Mouse (Mus musculus) mouse trophoblast stem cell (cell line): ENCODE results near the gene Fcrl5.

ENCODE experiments used
- in situ Hi-C, 2 experiments: fragments of 300-500 bp; cut with MseI, MboI; formaldehyde crosslinking; loops; 2 replicates in 1 of 2; 3 replicates in 1 of 2; pipeline ENCODE4 v1.15.1; 2025

The Fcrl5 gene

DNA sequence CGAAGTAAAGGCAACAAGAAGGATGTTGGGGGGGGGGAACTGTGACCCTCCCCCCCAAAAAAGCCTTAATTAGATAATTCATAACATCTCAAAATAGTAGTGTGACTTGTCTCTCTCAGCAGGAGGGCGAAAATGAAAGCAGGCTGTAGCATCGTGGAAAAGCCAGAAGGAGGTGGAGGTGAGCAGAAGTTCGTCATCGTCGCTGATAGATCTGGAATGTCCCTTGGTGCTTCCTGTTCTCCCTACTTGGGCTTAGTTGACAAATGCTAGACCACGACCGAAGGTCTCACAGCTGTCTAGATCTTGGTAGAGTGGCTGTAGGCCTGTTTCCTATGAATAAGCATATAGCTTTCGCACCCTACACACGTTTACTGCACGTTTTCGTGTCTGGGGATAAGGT, 91.6 kb downstream of the Fcrl5 start:
- in situ Hi-C loops, result no loop called here

DNA sequence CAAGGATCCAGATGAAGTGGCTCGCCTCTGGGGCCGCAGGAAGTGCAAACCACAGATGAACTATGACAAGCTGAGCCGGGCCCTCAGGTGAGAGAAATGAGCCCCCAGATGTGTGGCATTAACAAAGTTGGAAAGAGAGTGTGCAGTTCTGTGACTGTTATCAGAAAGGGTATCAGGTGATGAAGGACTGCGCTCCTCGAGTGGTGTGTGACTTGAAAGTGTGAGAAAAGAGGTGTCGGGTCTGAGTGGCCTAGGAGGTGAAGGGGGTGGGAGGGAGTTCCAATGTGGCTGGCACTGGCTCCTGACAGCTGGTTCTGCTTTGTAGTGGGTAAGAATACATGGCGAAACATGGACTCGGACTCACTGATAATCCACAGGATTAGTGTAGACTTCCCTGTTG, 92.4 kb downstream of the Fcrl5 start:
- in situ Hi-C loops, result no loop called here

DNA sequence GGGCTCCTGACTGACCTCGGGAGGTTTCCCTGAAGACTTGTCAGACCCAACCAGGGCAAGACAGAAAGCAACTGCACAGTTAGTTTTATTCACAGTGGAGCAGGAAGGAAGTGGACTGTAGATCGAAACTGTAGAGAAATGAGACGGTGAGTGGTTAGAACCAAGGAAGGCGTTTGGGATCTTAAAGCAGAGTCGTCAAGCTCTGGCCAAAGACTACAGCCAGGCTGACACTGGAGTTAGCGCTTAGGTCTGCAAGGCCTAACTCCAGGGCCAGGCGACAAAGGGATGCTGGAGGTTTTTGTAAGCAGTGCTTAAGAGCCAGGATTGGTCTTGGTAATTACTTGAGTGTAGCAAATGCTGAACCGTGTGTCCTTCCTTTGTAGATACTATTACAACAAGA, 93.3 kb downstream of the Fcrl5 start:
- in situ Hi-C loops, result no loop called here

DNA sequence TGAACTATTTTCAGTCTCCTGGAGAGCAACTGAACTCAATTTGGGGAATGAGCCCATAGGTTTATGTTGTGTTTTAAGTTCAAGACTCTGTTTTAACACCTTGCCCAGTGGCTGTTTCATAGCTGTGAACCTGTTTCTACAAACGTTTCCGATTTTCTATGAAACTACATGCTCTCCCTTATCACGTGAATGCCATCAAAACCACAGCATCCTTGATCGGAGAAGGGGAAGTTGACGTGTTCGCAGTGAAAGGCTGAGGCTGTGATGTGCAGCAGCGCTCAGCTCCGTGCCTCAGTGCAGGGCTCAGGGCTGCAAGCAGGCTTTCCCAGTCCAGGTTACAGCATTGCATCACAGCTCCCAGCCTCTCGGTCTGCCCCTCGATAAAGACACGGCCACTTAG, 94.0 kb downstream of the Fcrl5 start:
- in situ Hi-C loops, result no loop called here

DNA sequence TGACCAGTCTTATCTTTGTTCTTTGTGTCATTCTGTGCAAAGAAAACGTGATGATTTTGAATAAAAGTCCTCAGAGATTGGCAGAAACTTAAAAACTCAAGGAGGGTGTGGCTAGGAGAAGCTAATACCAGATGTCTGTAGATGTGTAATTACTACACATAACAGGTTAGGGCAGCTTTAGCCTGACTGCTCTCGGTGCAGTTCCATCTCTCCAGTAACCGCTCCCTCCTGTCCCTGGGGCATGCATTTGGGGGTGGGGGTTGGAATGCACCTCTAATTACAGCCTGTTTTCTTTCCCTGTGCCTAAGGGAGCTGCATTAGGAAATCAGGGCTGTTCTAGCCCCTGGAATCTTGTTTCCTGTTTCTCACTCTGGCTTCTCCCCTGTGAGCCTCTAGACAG, 94.7 kb downstream of the Fcrl5 start:
- in situ Hi-C loops, result no loop called here

DNA sequence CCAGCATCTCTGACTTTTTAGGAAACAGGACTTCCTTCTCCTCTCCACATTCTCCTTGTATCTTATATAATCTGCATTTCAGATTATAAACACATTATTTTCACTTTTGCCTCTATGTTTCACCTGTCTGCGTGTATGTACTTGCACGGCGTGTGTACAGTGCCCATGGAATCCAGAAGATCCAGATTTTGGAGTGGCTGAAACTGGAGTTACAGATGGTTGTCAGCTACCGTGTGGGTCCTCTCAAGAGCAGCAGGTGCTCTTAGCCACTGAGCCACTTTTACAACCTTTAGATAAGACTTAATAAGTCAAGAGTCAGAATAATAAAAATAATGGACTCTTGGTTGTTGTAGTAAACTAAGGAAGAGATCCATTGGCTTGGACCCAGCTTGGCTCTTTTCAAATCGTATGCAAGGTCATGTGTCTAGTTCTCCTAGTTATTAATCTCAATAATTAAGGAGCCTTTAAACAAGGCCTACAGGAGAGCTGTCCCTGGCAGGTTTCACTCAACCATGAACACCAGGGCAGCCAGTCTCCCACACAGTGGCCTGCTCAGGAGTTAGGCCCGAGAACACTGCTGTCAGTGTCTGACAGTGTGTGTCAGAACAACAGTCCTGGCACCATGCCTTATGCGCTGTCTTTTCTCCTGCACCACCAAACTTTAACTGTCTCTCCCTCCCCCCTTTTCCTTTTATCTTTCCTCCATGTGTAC, 98.2 kb downstream of the Fcrl5 start:
- in situ Hi-C loops, result no loop called here

DNA sequence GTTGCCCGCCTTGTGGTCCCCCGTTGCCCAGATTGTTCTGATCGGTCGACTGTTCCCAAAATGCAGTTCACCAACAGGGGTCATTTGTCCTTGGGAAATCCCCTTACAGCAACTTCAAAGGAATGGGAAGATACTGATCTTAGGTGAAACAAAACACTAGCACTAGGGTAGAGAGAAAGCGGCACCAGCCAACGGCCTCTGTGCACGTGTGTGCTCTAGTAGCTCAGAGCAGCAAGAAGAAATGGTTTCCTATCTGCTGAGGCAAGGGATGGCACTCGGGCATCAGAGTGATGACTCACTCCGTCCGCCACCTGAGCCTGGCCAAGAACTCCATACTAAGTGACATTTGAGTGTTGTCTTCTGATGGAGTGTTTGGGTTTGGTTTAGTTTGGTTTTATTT, 102.5 kb downstream of the Fcrl5 start:
- in situ Hi-C loops, result no loop called here

DNA sequence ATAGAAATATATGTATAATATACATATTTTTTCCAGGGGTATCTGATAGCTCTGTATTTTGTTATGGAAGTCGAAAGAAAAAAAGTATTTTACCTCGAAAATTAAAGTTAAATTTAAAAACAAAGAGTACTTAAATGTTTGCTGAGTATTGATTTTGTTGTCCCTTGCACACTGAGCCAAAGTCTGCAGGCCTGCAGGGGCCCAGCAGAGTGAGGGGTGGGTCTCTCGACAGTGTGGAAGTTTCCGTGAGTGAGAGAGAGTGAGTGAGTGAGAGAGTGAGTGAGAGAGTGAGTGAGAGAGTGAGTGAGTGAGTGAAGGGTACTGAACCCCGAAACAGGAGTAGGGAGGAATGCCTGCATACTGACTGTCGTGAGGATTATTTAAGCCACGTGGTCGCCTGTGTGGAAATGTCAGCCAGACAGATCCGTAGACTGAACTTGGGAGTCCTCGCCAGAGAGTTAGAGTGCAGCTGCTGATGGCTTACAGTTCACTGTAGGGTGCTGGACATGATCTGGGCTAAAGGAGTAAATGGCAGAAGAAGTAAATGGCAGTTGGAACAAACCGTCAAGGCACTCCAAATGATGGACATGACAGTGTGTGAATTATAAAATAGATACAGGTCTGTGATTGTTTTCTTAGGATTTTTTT, 104.6 kb downstream of the Fcrl5 start:
- in situ Hi-C loops, result no loop called here

DNA sequence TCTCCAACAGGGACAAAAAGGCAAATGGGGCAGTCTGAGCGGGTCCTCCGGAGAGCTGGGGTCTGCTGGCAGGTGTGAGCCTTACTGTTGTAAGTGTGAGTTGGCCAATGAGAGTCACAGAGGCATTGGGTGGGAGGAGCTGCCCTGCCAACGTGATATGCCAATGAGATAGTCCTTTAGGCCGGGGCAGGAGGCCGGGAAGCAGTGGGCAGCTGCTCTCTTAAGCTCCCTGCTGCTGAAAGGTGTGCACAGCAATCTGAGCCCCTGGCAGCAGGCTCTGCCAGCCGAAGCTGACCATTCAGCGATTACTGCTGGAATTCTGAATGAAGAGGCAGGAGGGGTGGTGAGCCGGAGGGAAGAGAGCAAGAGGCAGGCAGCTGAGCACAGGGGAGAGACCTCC, 105.1 kb downstream of the Fcrl5 start:
- in situ Hi-C loops, result no loop called here

DNA sequence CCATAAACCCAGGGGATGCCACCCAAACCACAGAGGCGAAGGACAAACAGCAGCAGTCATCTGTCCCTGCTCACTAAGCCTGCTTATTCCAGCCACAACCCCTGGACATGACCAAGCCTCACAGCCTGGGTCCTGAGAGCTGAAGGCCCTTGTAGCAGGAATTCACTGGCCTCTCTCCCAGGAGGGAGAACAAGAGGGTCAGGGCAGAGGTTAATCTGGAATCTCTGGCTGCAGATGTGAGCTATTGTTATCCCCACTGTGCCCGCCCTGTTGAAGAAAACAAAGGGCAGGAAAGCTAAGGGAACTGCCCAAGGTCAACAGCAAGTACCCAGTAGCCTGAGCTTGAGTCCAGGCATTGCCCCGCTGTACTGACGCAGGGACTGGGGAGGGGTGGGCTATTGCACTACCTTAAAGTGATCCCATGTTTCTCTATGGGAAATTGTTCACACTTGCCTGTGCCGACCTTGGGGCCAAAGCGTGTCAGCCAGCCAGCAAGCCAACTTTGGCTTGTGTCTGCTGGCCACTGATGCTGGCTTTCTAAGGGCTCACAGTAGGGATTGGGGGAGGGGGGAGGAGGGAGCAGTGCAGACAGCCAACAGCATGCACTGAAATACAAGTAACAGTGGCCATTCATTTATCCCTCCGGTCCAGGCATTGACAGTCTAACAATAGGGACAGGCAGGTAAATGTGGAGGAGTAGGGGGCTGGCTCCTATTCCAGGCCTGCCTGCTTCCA, 107.1 kb downstream of the Fcrl5 start:
- in situ Hi-C loops, result no loop called here

DNA sequence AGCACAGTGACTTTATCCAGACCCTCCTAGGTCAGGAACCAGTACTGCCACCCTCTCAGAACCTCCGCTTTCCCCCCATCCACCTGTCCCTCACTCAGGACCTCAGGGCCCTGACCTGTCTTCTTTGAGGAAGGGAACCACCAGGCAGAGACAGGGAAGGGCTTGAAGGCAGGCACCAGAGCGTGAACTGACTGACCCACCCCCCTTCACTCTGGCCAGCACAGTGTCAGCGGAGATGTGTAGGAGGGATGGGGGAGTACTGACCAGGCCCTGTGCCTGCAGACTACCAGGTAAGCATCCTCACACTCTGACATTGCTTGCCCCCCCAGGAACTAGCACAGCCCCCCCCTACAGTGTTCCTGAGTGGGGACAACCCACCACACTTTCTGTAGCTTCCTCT, 110.0 kb downstream of the Fcrl5 start:
- in situ Hi-C loops, result no loop called here

DNA sequence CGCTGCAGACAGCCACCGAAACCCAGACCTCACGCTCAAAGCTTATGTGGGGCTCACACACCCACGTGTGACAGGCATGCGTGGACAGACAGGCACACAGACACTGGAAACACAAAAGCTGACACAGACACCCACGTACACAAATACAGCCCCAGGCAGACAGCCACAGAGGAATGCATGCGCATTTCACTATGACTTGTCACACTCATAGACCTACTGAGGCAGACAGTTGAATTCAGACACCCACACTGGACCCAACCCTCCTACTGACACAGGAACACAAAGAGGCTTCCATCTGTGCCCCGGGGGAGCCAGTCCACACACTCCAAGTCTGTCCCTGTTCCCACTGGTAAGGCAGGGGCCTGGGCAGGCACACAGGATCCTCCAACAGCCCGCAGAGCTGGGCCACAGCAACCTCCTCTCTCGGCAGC, 110.7 kb downstream of the Fcrl5 start:
- in situ Hi-C loops, result no loop called here

DNA sequence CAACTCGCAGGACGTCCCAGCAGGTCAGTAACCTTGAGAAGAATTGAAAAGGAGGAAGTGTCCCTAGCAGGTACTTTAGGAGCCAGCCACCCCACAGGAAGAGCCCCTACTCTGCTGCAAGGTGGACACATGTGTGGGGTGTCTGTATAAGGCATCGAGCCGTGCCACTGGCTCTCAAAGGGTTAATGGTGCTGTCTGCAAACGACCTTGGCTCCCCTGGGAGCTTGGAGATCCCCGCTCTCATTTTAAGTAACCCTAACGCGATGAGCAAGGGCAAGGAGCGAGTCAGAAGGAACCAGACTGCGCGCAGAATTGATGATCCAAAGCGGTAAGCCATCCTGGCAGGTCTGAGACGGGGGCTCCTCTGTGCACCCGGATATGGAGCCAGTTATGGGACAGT, 114.3 kb downstream of the Fcrl5 start:
- in situ Hi-C loops, result no loop called here
